Mouse (Mus musculus) hindbrain, embryonic 10.5 days (tissue): ENCODE measurements around the gene Lyl1. TPM values are rescaled to one million over a fixed set of nuclear protein-coding genes. Genes with fewer than 3 reads are reported as not detected.

Experiments used
- DNase-seq: peaks from one replicate; pipeline ENCODE4 v3.0.0-alpha.2; 2017; ENCODE audit warnings: low spot score
- H3K27ac ChIP-seq: fragments of 300-500 bp; sonication (generic); 2 replicates; pipeline ENCODE4 v1.5.1; 2016; ENCODE audit warnings: mild to moderate bottlenecking, moderate library complexity
- H3K27me3 ChIP-seq: fragments of 300-500 bp; sonication (generic); 2 replicates; pipeline ENCODE4 v1.6.1; 2016; ENCODE audit warnings: mild to moderate bottlenecking; ENCODE audit not compliant: poor library complexity, insufficient read depth, severe bottlenecking
- H3K36me3 ChIP-seq: fragments of 300-500 bp; sonication (generic); 2 replicates; pipeline ENCODE4 v1.6.1; 2016; ENCODE audit warnings: mild to moderate bottlenecking, moderate library complexity
- H3K4me1 ChIP-seq: fragments of 300-500 bp; sonication (generic); replicated peaks from 2 replicates; pipeline ENCODE4 v1.6.1; 2016; ENCODE audit warnings: mild to moderate bottlenecking
- H3K4me3 ChIP-seq: fragments of 300-500 bp; sonication (generic); 2 replicates; pipeline ENCODE4 v1.5.1; 2016; ENCODE audit warnings: mild to moderate bottlenecking, moderate library complexity
- H3K9me3 ChIP-seq: fragments of 300-500 bp; sonication (generic); 2 replicates; pipeline ENCODE4 v1.6.1; 2016; ENCODE audit warnings: mild to moderate bottlenecking, moderate library complexity
- WGBS: fragments of 180-500 bp; shearing (Covaris S2); methylation state at CpG from one replicate; pipeline ENCODE4 v1.1.7; 2016; 5-methylcytosine and 5-hydroxymethylcytosine counted together
- polyA plus RNA-seq: library from polyadenylated mRNA; unstranded; fragments of >200 nt; fragmentation: Nextera tagmentation; extraction: Ambion mirVana; gene quantifications from 2 replicates; pipeline ENCODE4 v1.2.1, GENCODE M21; 2016

Lyl1 gene
- polyA plus RNA-seq, 1 experiment from 2014 or later, result 6.5 TPM

DNA sequence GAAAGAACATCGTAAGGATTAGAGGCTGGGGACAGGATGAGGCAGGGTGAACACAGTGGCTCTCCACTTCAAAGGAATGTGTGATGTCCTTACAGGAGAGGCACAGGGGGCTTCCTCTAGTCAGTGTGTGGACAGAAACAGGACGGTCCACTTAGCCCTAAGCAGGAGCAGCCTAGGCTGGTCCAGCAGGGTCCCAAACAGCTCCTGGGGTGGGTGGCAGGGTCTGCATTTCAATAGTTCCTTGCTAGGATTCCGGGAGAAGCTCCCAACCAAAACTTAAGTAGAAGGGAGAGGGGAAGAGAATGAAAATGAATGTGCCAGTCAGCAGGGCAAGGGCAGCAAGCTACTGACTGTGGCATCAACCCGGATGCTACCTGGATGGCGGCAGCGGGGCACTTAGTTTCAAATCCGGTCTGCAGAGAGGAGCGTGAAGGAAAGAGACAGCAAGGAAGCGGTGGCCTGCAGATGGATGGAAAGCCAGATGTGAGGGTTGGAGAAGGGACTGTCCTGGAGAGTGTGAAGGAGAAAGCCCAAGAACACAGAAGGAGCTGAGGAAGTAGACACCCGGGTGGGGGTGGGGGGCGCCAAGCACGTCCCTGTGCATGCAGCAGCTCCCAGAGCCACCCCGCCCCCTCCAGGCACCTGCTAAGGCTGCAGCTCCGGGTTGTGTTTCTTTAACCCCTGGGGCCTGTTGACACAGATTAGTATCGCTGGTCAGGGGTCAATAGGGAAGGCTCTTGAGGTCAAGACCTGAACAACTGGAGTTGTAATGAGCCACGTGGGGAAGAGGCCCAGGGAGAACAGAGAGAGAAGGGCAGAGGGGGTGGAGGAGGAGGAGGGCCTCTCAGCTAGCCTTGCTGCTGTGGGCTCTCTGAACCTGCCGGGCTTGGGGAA lies 44.0 kb downstream of the Lyl1 start:
- Histone ChIP-seq H3K4me1 (peaks cover 70% of the 10 kb centered on the region), H3K36me3 (no peaks in the 10 kb centered on the region), H3K9me3 (no peaks in the 10 kb centered on the region), H3K27ac (peak overlapping the region; percentile 65), H3K4me3 (peak overlapping the region; percentile 22), H3K27me3 (peaks cover 100% of the 10 kb centered on the region)
- WGBS, result 2% methylated on average over 17 of the region's 17 CpGs
- DNase-seq, result peak; percentile 81

DNA sequence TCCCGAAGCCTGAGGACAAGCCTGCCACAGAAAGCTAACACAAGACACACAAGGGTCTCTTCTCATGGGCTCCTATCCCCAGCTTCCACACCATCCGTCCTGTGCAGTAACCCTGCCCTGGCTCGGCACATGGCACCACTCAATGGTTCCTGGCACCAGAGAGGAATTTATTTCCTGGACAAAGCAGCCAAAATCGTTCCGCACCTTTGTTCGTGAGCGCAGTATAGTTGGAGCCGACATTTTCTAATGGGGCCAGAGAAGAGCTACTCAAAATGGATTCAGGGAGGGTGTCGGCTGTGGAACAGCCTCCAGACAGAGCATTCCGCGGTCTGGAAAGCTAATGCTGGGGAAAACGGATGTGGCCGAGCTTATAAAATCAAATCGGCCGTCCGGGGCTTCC lies 48.3 kb downstream of the Lyl1 start:
- no peak overlapping the region for H3K27ac ChIP-seq
- no peak overlapping the region for H3K4me3 ChIP-seq
- WGBS, result 77% methylated on average over 16 of the region's 16 CpGs
- no peak for DNase-seq
- H3K36me3 ChIP-seq, result no peaks in the 10 kb centered on the region
- peaks cover 100% of the 10 kb centered on the region for H3K27me3 ChIP-seq
- no peaks in the 10 kb centered on the region for H3K9me3 ChIP-seq
- peaks cover 35% of the 10 kb centered on the region for H3K4me1 ChIP-seq

DNA sequence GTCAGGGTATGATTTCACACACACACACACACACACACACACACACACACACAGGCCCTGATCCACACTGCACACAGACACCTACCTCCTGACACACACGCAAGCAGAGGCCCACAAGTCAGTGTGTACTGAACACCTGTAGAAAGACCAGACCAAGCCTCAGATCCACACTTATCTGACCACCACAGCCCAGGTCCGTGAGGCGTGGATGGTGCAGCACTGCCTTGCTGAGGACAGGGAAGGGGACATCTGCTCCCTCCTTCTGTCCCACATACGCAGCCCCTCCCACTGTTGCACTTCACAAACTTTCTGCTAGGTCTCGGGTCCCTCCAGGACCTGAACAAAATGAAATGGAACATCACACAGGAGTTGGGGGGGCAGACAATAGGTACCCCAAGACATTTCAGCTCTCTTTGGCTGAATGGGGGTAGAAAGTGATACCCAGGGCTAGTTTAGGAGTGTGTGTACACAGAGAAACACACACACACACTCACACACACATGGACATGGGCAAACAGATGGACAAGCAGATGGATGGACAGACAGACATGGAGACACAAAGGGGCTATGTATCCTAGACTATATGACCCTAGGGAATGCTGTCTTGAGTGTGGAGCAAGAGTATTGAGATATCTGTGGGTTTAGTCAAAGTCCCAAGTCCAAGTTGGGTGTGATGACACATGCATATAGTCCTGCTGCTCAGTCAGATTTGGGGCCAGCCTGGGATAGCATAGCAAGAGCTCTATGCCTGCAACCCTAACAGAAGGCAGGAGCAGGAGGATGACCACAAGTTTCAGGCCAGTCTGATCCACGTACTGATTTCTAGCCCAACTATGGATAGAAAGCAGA lies 51.7 kb downstream of the Lyl1 start:
- 73% methylated on average over 6 of the region's 6 CpGs for WGBS

More for the DNA sequence above, 51.7 kb downstream of the Lyl1 start:
- H3K36me3 ChIP-seq, result no peaks in the 10 kb centered on the region
- H3K4me3 ChIP-seq, result no peak overlapping the region
- H3K9me3 ChIP-seq, result no peaks in the 10 kb centered on the region
- H3K27me3 ChIP-seq, result peaks cover 100% of the 10 kb centered on the region
- DNase-seq, result no peak
- peaks cover 18% of the 10 kb centered on the region for H3K4me1 ChIP-seq
- no peak overlapping the region for H3K27ac ChIP-seq

Other genes with a start within 250 kb of the Lyl1 start
- gene Ier2, start 38.6 kb upstream of the Lyl1 start, polyA plus RNA-seq, result 89.9 and 94.7 TPM in 2 replicates
- gene Trmt1, start 15.2 kb upstream of the Lyl1 start, polyA plus RNA-seq, result 57.8 and 65.9 TPM in 2 replicates
- gene Nacc1, start 13.6 kb upstream of the Lyl1 start, polyA plus RNA-seq, result 25.2 and 28.9 TPM in 2 replicates
- 0.54 and 1.9 TPM in 2 replicates for gene G430095P16Rik, start 21.6 kb downstream of the Lyl1 start, polyA plus RNA-seq
- 0.07 and 0.29 TPM in 2 replicates for gene Nfix, start 98.9 kb downstream of the Lyl1 start, polyA plus RNA-seq
- gene Dand5, start 121.4 kb downstream of the Lyl1 start, polyA plus RNA-seq, result 3.8 and 5.5 TPM in 2 replicates
- 43.7 and 45.8 TPM in 2 replicates for gene Gadd45gip1, start 130.1 kb downstream of the Lyl1 start, polyA plus RNA-seq
- gene Rad23a, start 139.2 kb downstream of the Lyl1 start, polyA plus RNA-seq, result 115 TPM in 2 replicates
- 783 and 812 TPM in 2 replicates for gene Calr, start 145.5 kb downstream of the Lyl1 start, polyA plus RNA-seq
- 129 and 134 TPM in 2 replicates for gene Farsa, start 155.5 kb downstream of the Lyl1 start, polyA plus RNA-seq
- 61.5 and 67.1 TPM in 2 replicates for gene Syce2, start 170.7 kb downstream of the Lyl1 start, polyA plus RNA-seq
- 35.5 and 43.4 TPM in 2 replicates for gene Gcdh, start 192.5 kb downstream of the Lyl1 start, polyA plus RNA-seq
- 18.2 and 21.5 TPM in 2 replicates for gene Klf1, start 200.5 kb downstream of the Lyl1 start, polyA plus RNA-seq
- 5.8 and 6.6 TPM in 2 replicates for gene Dnase2a, start 207.1 kb downstream of the Lyl1 start, polyA plus RNA-seq
- gene Mast1, start 235.9 kb downstream of the Lyl1 start, polyA plus RNA-seq, result 5.0 and 12.7 TPM in 2 replicates
- gene Rtbdn, start 245.5 kb downstream of the Lyl1 start, polyA plus RNA-seq, result 0.55 and 0.88 TPM in 2 replicates